Mouse (Mus musculus): ENCODE measurements around the gene Xlr. TPM values are rescaled to one million over a fixed set of nuclear protein-coding genes. Genes with fewer than 3 reads are reported as not detected.
A peak's percentile ranks its signal among the peaks of the same experiment; 100 is the strongest.
"Not testable (repeated sequence)": the region's sequence is repeated elsewhere in the genome, so short reads cannot be mapped to it uniquely, and the experiment has no call there.

The Xlr gene
- polyA plus RNA-seq (2015; fragmentation: Nextera tagmentation; extraction: Ambion mirVana), result 3.5 and 3.6 TPM in 2 replicates

DNA sequence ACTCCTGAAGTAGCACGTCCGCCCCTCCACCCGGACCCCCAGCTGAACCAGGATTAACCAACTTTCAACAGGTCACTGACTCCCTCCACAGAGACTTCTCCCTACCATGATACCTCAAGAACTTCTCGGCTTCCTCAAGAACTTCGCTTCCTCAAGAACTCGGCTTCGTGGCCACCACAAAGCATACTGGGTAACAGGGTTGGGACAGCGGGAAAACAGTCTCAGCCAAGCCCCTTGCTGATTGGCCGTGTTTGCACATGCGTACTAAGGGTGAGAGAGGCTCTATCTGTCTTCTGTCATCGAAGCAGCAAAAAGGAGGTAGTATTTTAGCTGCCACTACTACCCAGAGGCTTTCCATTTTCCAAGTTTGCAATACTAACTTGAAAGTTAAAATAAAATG lies at the start of gene Xlr:
Gene Xlr, minus strand, starts transcription at position 188 of the 400 bp plus-strand sequence.
- not testable (repeated sequence) for DNase-seq; H3K9me3 ChIP-seq (ENCODE audit: low read length); ATAC-seq; H3K9ac ChIP-seq (replicated peaks); H3K27me3 ChIP-seq (ENCODE audit: insufficient read depth, low read length); H3K4me3 ChIP-seq (ENCODE audit: low read depth, low read length); H3K27ac ChIP-seq (ENCODE audit: low read depth); H3K4me2 ChIP-seq (ENCODE audit: low read depth, low read length); H3K36me3 ChIP-seq (replicated peaks; ENCODE audit: insufficient read depth, low read length); H3K4me1 ChIP-seq (ENCODE audit: insufficient read depth)
- 61% methylated on average over 10 of the region's 11 CpGs for WGBS (ENCODE audit: insufficient replicate concordance)

DNA sequence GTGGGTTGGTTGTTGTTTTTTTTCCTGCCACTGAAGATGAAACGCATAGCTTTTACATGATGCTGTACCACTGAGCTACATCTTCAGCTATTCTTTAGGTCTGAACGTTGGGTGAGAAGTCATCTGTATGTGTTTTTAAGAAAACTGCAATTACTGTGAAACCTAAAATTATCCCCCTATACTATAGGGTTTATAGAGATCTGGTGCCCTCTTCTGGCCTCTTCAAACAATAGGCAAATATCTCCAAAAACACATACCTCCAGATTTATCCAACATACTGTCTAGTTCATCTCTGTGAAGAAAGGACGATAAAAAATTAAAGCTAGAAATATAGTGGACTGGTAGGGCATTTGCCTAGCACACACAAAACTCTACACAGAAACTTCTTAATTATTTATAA lies 1.6 kb upstream of the Xlr start:
- TF ChIP-seq CTCF (IDR thresholded peaks at IDR 0.05; ENCODE audit: low read depth) (peak; percentile 25), EP300 (IDR thresholded peaks at IDR 0.05; ENCODE audit: low read depth) (no peak)
- Histone ChIP-seq H3K9ac (replicated peaks) (no peak overlapping the region), H3K9me3 (ENCODE audit: low read length) (no peaks in the 10 kb centered on the region), H3K27me3 (ENCODE audit: insufficient read depth, low read length) (no peaks in the 10 kb centered on the region), H3K4me2 (ENCODE audit: low read depth, low read length) (no peak overlapping the region), H3K4me1 (ENCODE audit: insufficient read depth) (no peaks in the 10 kb centered on the region), H3K27ac (ENCODE audit: low read depth) (no peak overlapping the region), H3K4me3 (ENCODE audit: low read depth, low read length) (no peak overlapping the region), H3K36me3 (replicated peaks; ENCODE audit: insufficient read depth, low read length) (no peaks in the 10 kb centered on the region)
- ATAC-seq (no peak), DNase-seq (no peak)
- WGBS (ENCODE audit: insufficient replicate concordance), result 44% methylated on average over 3 of the region's 3 CpGs

GRCm38 (mm10) chrX:53776276-53776675 lies 21.2 kb downstream of the Xlr start, which contains the start of gene Zfp36l3:
TSS of gene Zfp36l3 (minus strand) at chrX:53776394.
- DNase-seq (no peak), ATAC-seq (no peak)
- Histone ChIP-seq H3K9me3 (ENCODE audit: low read length) (no peaks in the 10 kb centered on the region), H3K4me2 (ENCODE audit: low read depth, low read length) (no peak within 1 kb of the TSS), H3K4me3 (ENCODE audit: low read depth, low read length) (no peak within 1 kb of the TSS), H3K4me1 (ENCODE audit: insufficient read depth) (no peaks in the 10 kb centered on the region), H3K27ac (ENCODE audit: low read depth) (no peak within 1 kb of the TSS), H3K9ac (replicated peaks) (no peak within 1 kb of the TSS), H3K36me3 (replicated peaks; ENCODE audit: insufficient read depth, low read length) (no peaks in the 10 kb centered on the region), H3K27me3 (ENCODE audit: insufficient read depth, low read length) (no peaks in the 10 kb centered on the region)
- TF ChIP-seq EP300 (IDR thresholded peaks at IDR 0.05; ENCODE audit: low read depth), result no peak
- TF ChIP-seq CTCF (IDR thresholded peaks at IDR 0.05; ENCODE audit: low read depth), result no peak
- 85% methylated on average over 12 of the region's 12 CpGs for WGBS (ENCODE audit: insufficient replicate concordance)

DNA sequence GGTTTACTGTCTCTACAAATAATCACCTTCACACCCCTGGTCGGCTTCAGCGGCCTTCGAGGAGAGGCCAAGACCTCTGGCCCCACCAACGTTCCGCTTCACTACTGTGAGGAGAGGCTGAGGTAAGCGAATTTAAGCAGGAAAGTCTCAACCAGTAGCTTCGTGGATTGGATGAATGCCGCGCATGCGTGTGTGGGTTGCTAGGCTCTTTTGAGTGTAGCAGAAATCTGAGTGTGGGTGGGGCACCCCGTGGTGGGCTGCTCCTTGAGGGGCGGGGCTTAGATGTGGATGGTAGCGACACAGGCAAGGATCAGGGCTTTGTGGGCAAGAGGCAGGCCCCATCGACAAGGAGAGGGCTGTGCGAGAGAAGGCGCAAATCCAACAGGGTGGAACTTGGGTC lies 39.8 kb downstream of the Xlr start, which contains the start of gene 1700013H16Rik:
Gene 1700013H16Rik, minus strand, starts transcription at position 96 of the 400 bp plus-strand sequence.
- DNase-seq (no peak), ATAC-seq (no peak)
- no peak within 1 kb of the TSS for H3K4me3 ChIP-seq (ENCODE audit: low read depth, low read length)
- H3K9ac ChIP-seq (replicated peaks), result no peak within 1 kb of the TSS
- H3K36me3 ChIP-seq (replicated peaks; ENCODE audit: insufficient read depth, low read length), result no peaks in the 10 kb centered on the region
- no peak within 1 kb of the TSS for H3K27ac ChIP-seq (ENCODE audit: low read depth)
- TF ChIP-seq CTCF (IDR thresholded peaks at IDR 0.05; ENCODE audit: low read depth) (no peak), EP300 (IDR thresholded peaks at IDR 0.05; ENCODE audit: low read depth) (no peak)
- no peaks in the 10 kb centered on the region for H3K27me3 ChIP-seq (ENCODE audit: insufficient read depth, low read length)
- no peak within 1 kb of the TSS for H3K4me2 ChIP-seq (ENCODE audit: low read depth, low read length)
- H3K4me1 ChIP-seq (ENCODE audit: insufficient read depth), result no peaks in the 10 kb centered on the region
- WGBS (ENCODE audit: insufficient replicate concordance), result 87% methylated on average over 16 of the region's 16 CpGs
- peaks cover 4% of the 10 kb centered on the region; the same call in 1 of the 2 replicates for H3K9me3 ChIP-seq (ENCODE audit: low read length)

DNA sequence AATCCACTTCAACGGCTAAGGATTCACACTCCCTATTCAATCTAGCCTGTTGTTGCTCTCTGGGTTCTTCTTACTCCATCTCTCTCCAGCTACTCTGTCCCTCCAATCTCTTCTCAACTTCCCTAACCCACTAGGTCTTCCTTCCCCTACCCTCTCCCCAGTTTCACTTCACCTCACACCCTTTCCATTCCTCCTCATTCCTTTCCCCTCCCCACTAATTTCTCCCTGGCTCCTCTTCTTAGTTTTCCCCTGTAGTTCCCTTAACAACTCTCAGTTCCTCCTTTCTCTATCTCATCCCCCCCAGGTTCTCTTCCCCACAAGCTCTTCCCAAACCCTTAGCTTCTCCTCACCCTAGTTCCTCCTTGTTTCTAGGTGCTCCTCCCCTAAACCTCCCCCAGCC lies 44.7 kb downstream of the Xlr start:
- no peak for TF ChIP-seq CTCF (IDR thresholded peaks at IDR 0.05; ENCODE audit: low read depth)
- TF ChIP-seq EP300 (IDR thresholded peaks at IDR 0.05; ENCODE audit: low read depth), result no peak
- peaks cover 4% of the 10 kb centered on the region; the same call in 1 of the 2 replicates for H3K9me3 ChIP-seq (ENCODE audit: low read length)
- ATAC-seq (no peak), DNase-seq (no peak)
- 85% methylated on average over 1 of the region's 1 CpGs for WGBS (ENCODE audit: insufficient replicate concordance)
- H3K9ac ChIP-seq (replicated peaks), result no peak overlapping the region
- H3K4me1 ChIP-seq (ENCODE audit: insufficient read depth), result no peaks in the 10 kb centered on the region
- no peak overlapping the region for H3K4me2 ChIP-seq (ENCODE audit: low read depth, low read length)
- no peak overlapping the region for H3K27ac ChIP-seq (ENCODE audit: low read depth)
- no peak overlapping the region for H3K4me3 ChIP-seq (ENCODE audit: low read depth, low read length)
- H3K36me3 ChIP-seq (replicated peaks; ENCODE audit: insufficient read depth, low read length), result no peaks in the 10 kb centered on the region
- no peaks in the 10 kb centered on the region for H3K27me3 ChIP-seq (ENCODE audit: insufficient read depth, low read length)

- no peak for TF ChIP-seq CTCF (IDR thresholded peaks at IDR 0.05; ENCODE audit: low read depth)
- TF ChIP-seq EP300 (IDR thresholded peaks at IDR 0.05; ENCODE audit: low read depth), result no peak
- no peak overlapping the region for H3K4me3 ChIP-seq (ENCODE audit: low read depth, low read length)
- H3K9ac ChIP-seq (replicated peaks), result no peak overlapping the region
- no peak for DNase-seq
- WGBS (ENCODE audit: insufficient replicate concordance), result 55% methylated on average over 2 of the region's 2 CpGs
- no peak for ATAC-seq
- no peak overlapping the region for H3K27ac ChIP-seq (ENCODE audit: low read depth)
- no peak overlapping the region for H3K4me2 ChIP-seq (ENCODE audit: low read depth, low read length)
- no peaks in the 10 kb centered on the region for H3K9me3 ChIP-seq (ENCODE audit: low read length)
- H3K27me3 ChIP-seq (ENCODE audit: insufficient read depth, low read length), result no peaks in the 10 kb centered on the region
- no peaks in the 10 kb centered on the region for H3K36me3 ChIP-seq (replicated peaks; ENCODE audit: insufficient read depth, low read length)
- no peaks in the 10 kb centered on the region for H3K4me1 ChIP-seq (ENCODE audit: insufficient read depth)
Observed at GRCm38 (mm10) chrX:53728967-53729366, 68.5 kb downstream of the Xlr start.

Other genes starting within 250 kb of the Xlr start
- 3.7 and 4.1 TPM in 2 replicates for gene Rtl8c, start 189.7 kb downstream of the Xlr start, polyA plus RNA-seq (2015; fragmentation: Nextera tagmentation; extraction: Ambion mirVana)
- gene Gm14597, start 188.7 kb downstream of the Xlr start, polyA plus RNA-seq (2015; fragmentation: Nextera tagmentation; extraction: Ambion mirVana), result not detected in 2 replicates
- gene Rtl8a, start 154.0 kb downstream of the Xlr start, polyA plus RNA-seq (2015; fragmentation: Nextera tagmentation; extraction: Ambion mirVana), result 9.1 and 9.4 TPM in 2 replicates
- gene Rtl8b, start 127.3 kb downstream of the Xlr start, polyA plus RNA-seq (2015; fragmentation: Nextera tagmentation; extraction: Ambion mirVana), result 9.3 and 10.2 TPM in 2 replicates
- 0.12 and 0.24 TPM in 2 replicates for gene 4930502E18Rik, start 72.9 kb downstream of the Xlr start, polyA plus RNA-seq (2015; fragmentation: Nextera tagmentation; extraction: Ambion mirVana)
- not detected in 2 replicates for gene 1700013H16Rik, start 39.9 kb downstream of the Xlr start, polyA plus RNA-seq (2015; fragmentation: Nextera tagmentation; extraction: Ambion mirVana)
- not detected in 2 replicates for gene Zfp36l3, start 21.3 kb downstream of the Xlr start, polyA plus RNA-seq (2015; fragmentation: Nextera tagmentation; extraction: Ambion mirVana)